Mouse (Mus musculus): ENCODE data around the gene Katnal1. TPM values are rescaled to one million over a fixed set of nuclear protein-coding genes. Genes with fewer than 3 reads are reported as not detected.

Gene Katnal1
- polyA plus RNA-seq, 1 experiment from 2014 or later, result 38.5 TPM

DNA sequence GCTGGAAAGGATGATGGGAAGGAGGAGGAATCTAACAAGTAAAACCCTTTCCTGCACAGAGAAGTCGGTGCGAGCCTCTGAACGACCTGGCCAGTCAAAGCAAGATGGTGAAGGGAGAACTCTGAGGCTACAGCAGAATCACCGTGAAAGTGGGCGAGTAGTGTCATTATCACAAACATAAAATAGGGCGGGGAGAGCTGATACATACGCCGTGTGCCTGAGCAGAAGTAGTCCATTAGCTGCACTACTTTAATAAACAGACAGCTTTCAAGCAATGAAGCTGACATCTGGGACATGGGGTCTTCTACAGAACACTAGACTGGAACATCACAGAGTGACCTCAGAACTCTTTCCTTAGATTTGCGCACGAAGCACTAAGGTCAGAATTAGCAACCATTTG lies 32.6 kb downstream of the Katnal1 start:
- Histone ChIP-seq H3K27ac (no peak overlapping the region), H3K4me2 (no peak overlapping the region), H3K4me3 (no peak overlapping the region), H3K27me3 (no peaks in the 10 kb centered on the region), H3K9ac (no peak overlapping the region), H3K4me1 (peaks cover 27% of the 10 kb centered on the region), H3K9me3 (replicated peaks) (no peaks in the 10 kb centered on the region), H3K36me3 (ENCODE audit: poor library complexity, severe bottlenecking) (peaks cover 42% of the 10 kb centered on the region)
- 88% methylated on average over 10 of the region's 10 CpGs for WGBS
- no peak for ATAC-seq

DNA sequence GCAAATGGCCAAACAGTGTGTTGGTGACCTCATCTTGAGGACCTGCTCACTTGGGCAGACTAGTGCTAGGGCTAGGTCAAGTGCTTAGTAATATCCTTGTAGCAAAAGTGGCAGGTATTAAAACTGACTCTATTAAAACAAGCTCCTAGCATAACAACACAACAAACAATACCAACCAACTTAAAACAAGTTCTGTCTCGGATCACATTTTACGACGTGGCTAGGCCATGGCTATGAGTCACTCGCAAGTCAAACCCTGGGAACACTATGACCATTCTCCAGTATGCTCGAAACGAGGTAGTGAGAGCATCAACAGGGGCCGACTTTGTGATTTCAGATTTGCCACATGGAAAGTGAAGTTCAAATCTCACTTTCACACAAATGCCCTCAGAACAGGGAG lies 33.3 kb downstream of the Katnal1 start:
- Histone ChIP-seq H3K4me3 (no peak overlapping the region), H3K4me1 (peaks cover 27% of the 10 kb centered on the region), H3K27me3 (no peaks in the 10 kb centered on the region), H3K27ac (no peak overlapping the region), H3K4me2 (no peak overlapping the region), H3K9me3 (replicated peaks) (no peaks in the 10 kb centered on the region), H3K36me3 (ENCODE audit: poor library complexity, severe bottlenecking) (peaks cover 42% of the 10 kb centered on the region), H3K9ac (no peak overlapping the region)
- WGBS, result 90% methylated on average over 7 of the region's 7 CpGs
- no peak for ATAC-seq

DNA sequence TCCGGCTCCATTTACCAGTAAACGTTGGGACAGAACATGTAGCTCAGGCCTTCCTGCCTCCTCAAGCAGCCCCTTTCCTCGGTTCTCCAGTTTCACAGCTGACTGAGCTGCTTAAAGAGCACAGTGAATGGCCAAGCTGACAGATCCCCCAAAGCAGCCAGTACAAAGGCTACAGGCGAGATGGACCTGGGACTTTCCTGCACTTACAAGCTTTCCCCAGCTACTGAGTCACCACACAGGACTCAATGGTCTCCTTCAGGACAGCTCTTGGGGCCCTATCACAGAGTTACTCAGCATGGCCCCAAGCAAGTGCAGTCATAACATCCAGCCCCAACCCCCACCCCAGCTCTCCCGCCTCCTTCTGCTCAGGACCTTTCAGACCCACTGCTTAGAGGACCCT lies 34.1 kb downstream of the Katnal1 start:
- Histone ChIP-seq H3K27me3 (no peaks in the 10 kb centered on the region), H3K9ac (peak overlapping the region; percentile 31), H3K27ac (no peak overlapping the region; the same call in 1 of the 2 replicates), H3K4me3 (no peak overlapping the region), H3K9me3 (replicated peaks) (no peaks in the 10 kb centered on the region), H3K4me2 (no peak overlapping the region), H3K4me1 (peaks cover 27% of the 10 kb centered on the region), H3K36me3 (ENCODE audit: poor library complexity, severe bottlenecking) (peaks cover 49% of the 10 kb centered on the region)
- WGBS, result 25% methylated on average over 5 of the region's 5 CpGs
- ATAC-seq, result no peak

DNA sequence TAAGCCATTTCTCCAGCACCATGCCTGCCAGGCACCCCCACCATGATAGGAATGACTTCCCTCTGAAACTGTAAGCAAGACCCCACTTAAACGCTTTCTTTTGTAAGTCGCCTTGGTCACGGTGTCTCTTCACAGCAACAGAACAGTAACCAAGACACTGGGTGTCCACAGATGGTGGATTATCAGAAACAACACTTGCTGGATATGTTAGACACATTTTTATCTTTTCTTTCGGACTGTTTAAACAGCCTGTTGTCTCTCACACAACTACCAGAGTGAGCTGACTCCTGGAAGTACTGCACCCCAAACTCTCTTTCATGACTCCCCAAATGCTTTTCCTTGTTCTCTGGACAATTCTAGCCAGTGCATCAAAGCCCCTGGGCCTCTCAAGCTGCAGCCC lies 38.9 kb downstream of the Katnal1 start:
- 97% methylated on average over 4 of the region's 4 CpGs for WGBS

GRCm38 (mm10) chr5:148888032-148888431 lies 41.1 kb downstream of the Katnal1 start:
- Histone ChIP-seq H3K9me3 (replicated peaks) (no peaks in the 10 kb centered on the region), H3K4me1 (0 out of 2 replicates have a peak, but pooled peaks cover 5% of the 10 kb centered on the region), H3K27ac (no peak overlapping the region), H3K9ac (no peak overlapping the region), H3K27me3 (no peaks in the 10 kb centered on the region), H3K4me2 (no peak overlapping the region), H3K36me3 (ENCODE audit: poor library complexity, severe bottlenecking) (peaks cover 81% of the 10 kb centered on the region), H3K4me3 (no peak overlapping the region)
- ATAC-seq, result no peak
- 93% methylated on average over 6 of the region's 6 CpGs for WGBS

More for the DNA sequence above, 38.9 kb downstream of the Katnal1 start:
- Histone ChIP-seq H3K36me3 (ENCODE audit: poor library complexity, severe bottlenecking) (peaks cover 77% of the 10 kb centered on the region), H3K9me3 (replicated peaks) (no peaks in the 10 kb centered on the region), H3K4me2 (no peak overlapping the region), H3K27ac (no peak overlapping the region), H3K9ac (no peak overlapping the region), H3K4me1 (peaks cover 13% of the 10 kb centered on the region), H3K4me3 (no peak overlapping the region), H3K27me3 (no peaks in the 10 kb centered on the region)
- ATAC-seq, result no peak

DNA sequence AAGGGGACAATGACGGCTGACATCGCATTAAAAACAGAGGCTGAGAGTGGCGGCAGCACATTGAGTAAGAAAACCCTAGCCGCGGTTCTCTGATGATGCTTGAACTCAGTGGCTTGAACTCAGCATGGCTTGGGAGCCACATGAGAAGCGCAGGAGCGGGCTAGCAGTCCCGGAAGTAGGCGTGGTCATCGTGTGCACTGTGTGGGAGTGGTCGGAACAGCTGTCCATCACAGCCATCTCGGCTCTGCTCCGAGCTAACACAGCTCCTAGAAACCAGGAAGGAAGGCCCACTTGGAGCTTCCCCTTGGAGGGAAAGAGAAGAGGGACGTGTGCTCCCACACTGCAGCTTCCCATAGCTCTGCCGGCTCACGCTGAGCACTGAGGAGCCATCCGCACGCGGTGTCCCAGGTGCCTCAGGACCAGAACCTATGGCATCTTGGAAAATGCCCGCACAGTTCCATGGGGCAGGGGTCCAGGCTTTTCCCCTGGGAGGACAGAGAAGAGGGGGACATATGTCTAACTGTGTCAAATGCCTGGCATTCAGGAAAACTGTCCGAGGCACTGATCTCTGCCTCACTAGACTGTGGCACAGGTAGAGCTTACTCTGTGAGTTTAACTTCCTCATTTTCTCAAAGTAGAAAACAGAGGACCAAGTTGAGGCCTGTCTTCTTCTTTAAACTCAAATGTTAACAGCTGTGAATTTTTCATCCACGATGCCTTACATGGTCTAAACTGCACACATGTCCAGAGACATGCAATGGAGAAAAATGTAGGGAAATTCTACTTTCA lies 43.1 kb downstream of the Katnal1 start:
- H3K36me3 ChIP-seq (ENCODE audit: poor library complexity, severe bottlenecking), result peaks cover 73% of the 10 kb centered on the region
- H3K9ac ChIP-seq, result no peak overlapping the region
- no peaks in the 10 kb centered on the region for H3K9me3 ChIP-seq (replicated peaks)
- H3K27ac ChIP-seq, result no peak overlapping the region
- 0 out of 2 replicates have a peak, but pooled peaks cover 5% of the 10 kb centered on the region for H3K4me1 ChIP-seq
- H3K4me2 ChIP-seq, result peak overlapping the region; percentile 33
- H3K27me3 ChIP-seq, result no peaks in the 10 kb centered on the region
- WGBS, result 43% methylated on average over 22 of the region's 22 CpGs
- peak; percentile 81; the same call in 1 of the 2 replicates for ATAC-seq
- no peak overlapping the region for H3K4me3 ChIP-seq

DNA sequence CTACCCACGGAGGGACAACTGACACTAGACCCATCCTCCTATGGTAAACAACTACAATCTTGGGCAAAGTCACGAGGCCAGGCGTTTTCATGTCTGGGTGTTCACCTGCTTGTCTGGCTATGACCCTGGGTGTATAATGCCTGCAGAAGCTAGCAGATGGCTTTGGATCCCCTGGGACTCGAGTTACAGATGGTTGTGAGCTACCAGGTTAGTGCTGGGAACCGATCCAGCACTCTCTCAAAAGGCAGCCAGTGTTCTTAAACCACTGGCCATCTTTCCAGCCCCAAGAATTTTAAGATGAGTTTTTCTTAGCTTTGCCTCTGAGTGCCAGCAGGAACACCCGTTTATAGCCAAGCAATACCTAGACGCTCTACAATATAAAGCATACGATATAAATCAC lies 45.4 kb downstream of the Katnal1 start:
- H3K4me2 ChIP-seq, result no peak overlapping the region
- H3K9ac ChIP-seq, result no peak overlapping the region
- H3K27ac ChIP-seq, result no peak overlapping the region
- H3K9me3 ChIP-seq (replicated peaks), result 0 out of 2 replicates have a peak, but pooled peaks cover 4% of the 10 kb centered on the region
- no peaks in the 10 kb centered on the region for H3K27me3 ChIP-seq
- H3K4me1 ChIP-seq, result 0 out of 2 replicates have a peak, but pooled peaks cover 5% of the 10 kb centered on the region
- no peak for ATAC-seq
- H3K4me3 ChIP-seq, result no peak overlapping the region
- WGBS, result 90% methylated on average over 8 of the region's 8 CpGs
- H3K36me3 ChIP-seq (ENCODE audit: poor library complexity, severe bottlenecking), result peaks cover 75% of the 10 kb centered on the region

DNA sequence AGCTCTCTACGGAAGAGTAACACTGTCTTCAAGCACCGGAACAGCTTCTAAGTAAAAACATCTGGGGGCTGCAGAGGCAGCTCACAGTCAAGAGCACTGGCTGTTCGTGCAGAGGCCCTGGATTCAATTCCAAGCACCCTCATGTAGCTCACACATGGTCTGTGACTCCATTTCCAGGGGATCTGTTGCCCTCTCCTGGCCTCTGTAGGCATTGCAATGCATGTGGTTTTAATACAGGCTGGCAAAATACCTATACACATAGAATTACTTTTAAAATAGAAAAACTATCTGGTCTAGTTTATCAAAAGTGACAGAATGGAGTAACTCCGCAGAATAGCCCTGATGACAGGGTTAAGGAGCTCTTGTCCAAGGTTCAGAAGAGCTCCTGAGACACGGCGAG lies 49.9 kb downstream of the Katnal1 start:
- Histone ChIP-seq H3K27me3 (no peaks in the 10 kb centered on the region), H3K4me1 (no peaks in the 10 kb centered on the region), H3K9me3 (replicated peaks) (0 out of 2 replicates have a peak, but pooled peaks cover 4% of the 10 kb centered on the region), H3K4me3 (no peak overlapping the region), H3K9ac (no peak overlapping the region), H3K4me2 (no peak overlapping the region), H3K36me3 (ENCODE audit: poor library complexity, severe bottlenecking) (peaks cover 85% of the 10 kb centered on the region), H3K27ac (no peak overlapping the region)
- 93% methylated on average over 6 of the region's 6 CpGs for WGBS
- no peak for ATAC-seq

DNA sequence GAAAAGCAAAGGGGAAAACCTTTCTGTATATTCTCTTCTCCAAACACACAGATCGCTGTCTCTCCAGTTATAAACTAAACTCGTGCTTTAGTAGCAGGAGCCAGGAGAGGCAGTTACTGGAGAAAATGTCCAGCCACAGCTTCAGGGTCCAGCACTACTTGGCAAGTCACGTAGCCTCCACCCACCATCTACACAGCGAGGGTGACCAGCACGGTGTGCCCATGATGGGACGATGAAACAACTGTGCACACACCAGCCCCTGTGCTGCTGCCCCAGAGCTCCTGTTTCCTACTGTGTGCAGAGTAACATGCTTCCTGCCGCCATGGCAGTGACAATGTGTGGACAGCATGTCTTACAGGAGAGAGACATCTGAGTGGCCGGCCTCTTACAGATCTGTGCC lies 56.0 kb downstream of the Katnal1 start:
- H3K4me3 ChIP-seq, result no peak overlapping the region
- no peak overlapping the region for H3K27ac ChIP-seq
- H3K27me3 ChIP-seq, result no peaks in the 10 kb centered on the region
- WGBS, result 85% methylated on average over 8 of the region's 8 CpGs
- no peaks in the 10 kb centered on the region for H3K4me1 ChIP-seq
- H3K9me3 ChIP-seq (replicated peaks), result no peaks in the 10 kb centered on the region
- H3K36me3 ChIP-seq (ENCODE audit: poor library complexity, severe bottlenecking), result peaks cover 55% of the 10 kb centered on the region
- no peak for ATAC-seq
- no peak overlapping the region for H3K4me2 ChIP-seq
- no peak overlapping the region for H3K9ac ChIP-seq

DNA sequence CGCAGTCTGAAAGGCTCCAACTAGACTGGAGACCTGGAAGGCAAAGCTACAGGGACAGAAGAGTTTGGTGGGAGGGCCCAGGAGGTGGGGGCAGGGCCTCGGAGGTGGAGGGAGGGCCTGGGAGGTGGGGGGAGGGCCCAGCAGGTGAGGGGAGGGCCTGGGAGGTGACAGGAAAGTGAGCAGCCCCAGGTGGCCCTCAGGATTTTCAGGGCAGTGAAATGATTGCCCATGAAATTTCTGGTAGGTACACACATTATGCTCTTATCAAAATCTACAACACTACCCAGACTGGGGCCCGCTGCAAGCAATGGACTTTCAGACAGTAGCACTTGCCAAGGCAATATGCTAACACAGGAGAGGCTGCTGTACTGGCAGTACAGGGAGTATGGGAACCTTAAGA lies 59.5 kb downstream of the Katnal1 start:
- H3K4me1 ChIP-seq, result peaks cover 3% of the 10 kb centered on the region
- H3K27me3 ChIP-seq, result no peaks in the 10 kb centered on the region
- peaks cover 21% of the 10 kb centered on the region for H3K36me3 ChIP-seq (ENCODE audit: poor library complexity, severe bottlenecking)
- no peak overlapping the region for H3K4me2 ChIP-seq
- 50% methylated on average over 3 of the region's 3 CpGs for WGBS
- H3K9ac ChIP-seq, result no peak overlapping the region
- no peak overlapping the region for H3K4me3 ChIP-seq
- no peak for ATAC-seq
- H3K9me3 ChIP-seq (replicated peaks), result no peaks in the 10 kb centered on the region
- H3K27ac ChIP-seq, result no peak overlapping the region

DNA sequence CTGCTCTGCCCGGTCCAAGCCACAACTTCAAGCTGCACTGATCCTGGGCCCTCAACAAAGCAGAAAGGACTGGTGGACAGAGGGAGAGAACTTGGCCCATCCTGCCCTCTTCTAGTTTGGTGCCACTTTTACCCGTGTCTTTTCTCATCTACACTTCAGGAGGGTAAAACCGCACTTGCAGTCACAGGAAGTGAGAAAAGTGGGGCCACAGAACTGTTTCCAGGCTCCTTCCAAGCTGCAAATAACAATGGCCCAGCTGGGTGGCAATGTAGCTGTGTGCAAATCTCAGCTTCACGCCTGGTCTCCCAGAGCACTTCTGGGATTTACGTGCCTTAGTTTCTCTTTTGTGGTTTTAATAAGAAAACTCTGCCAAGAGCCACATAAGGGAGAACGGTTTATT lies 61.4 kb downstream of the Katnal1 start:
- Histone ChIP-seq H3K27ac (no peak overlapping the region), H3K36me3 (ENCODE audit: poor library complexity, severe bottlenecking) (peaks cover 7% of the 10 kb centered on the region; the same call in 1 of the 2 replicates), H3K4me3 (no peak overlapping the region), H3K9ac (no peak overlapping the region), H3K4me2 (no peak overlapping the region), H3K4me1 (peaks cover 18% of the 10 kb centered on the region), H3K9me3 (replicated peaks) (no peaks in the 10 kb centered on the region), H3K27me3 (no peaks in the 10 kb centered on the region)
- no peak for ATAC-seq
- WGBS, result 86% methylated on average over 6 of the region's 6 CpGs

DNA sequence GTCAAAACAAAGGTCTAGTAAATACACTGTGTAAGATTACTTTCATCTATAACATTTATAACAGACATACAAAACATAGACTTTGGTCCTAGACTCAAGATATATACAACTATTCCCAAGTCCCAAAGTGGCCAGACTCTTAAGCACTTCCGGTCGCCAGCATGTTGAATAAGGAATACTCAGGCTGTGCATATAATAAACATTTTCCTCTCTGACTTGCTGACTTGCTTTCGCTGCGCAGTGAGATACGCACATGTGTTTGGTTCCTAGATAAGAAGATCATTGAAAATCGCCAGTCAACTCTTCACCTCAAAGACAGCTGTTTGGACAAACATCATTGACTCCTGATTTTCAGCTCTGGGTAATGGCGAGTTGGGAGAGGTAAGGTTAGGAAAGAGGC lies 61.9 kb downstream of the Katnal1 start:
- WGBS, result 95% methylated on average over 7 of the region's 7 CpGs
- ATAC-seq, result no peak

More for the DNA sequence above, 61.9 kb downstream of the Katnal1 start:
- Histone ChIP-seq H3K4me2 (no peak overlapping the region), H3K27me3 (no peaks in the 10 kb centered on the region), H3K4me3 (no peak overlapping the region), H3K36me3 (ENCODE audit: poor library complexity, severe bottlenecking) (peaks cover 1% of the 10 kb centered on the region; the same call in 1 of the 2 replicates), H3K9me3 (replicated peaks) (no peaks in the 10 kb centered on the region), H3K27ac (no peak overlapping the region), H3K4me1 (peaks cover 24% of the 10 kb centered on the region), H3K9ac (no peak overlapping the region)

Data from forebrain, embryonic 13.5 days (tissue).